Mouse (Mus musculus): ENCODE results near the gene Cherp. TPM values are rescaled to one million over a fixed set of nuclear protein-coding genes. Genes with fewer than 3 reads are reported as not detected.

The Cherp gene
- polyA plus RNA-seq, 1 experiment from 2014 or later: 92.8 TPM

DNA sequence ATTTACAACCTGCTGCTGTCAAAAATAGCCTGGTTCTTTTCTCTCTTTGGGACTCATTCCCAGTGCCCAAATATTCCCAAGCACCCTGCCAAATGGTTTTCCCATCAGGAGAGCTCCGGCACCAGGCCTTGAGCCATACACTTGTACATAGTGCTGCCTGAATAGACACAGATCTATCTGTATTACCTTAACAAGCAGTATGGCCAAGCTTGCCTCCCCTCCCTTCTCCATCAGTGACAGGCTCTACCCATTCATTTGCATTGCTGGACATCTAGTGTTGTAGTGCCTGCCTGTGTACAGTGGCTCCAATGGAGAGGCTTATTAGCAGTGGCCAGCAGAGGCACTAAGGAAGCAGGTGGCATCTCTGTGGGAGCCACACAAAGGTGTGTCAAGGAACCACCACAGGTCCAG lies 25.5 kb upstream of the Cherp start:
- peaks cover 21% of the 10 kb centered on the region for H3K36me3 ChIP-seq (ENCODE audit: control insufficient read depth, insufficient read depth, low read length)
- no peaks in the 10 kb centered on the region for H3K27me3 ChIP-seq (replicated peaks; ENCODE audit: control insufficient read depth, insufficient read depth, low read length)
- no peak overlapping the region for H3K9ac ChIP-seq (ENCODE audit: low read depth, low read length)
- peaks cover 17% of the 10 kb centered on the region for H3K4me1 ChIP-seq (replicated peaks; ENCODE audit: control insufficient read depth, insufficient read depth, low read length)
- no peak overlapping the region for H3K4me3 ChIP-seq (ENCODE audit: low read depth, low read length)
- 96% methylated on average over 1 of the region's 1 CpGs for WGBS
- ATAC-seq (replicated peaks; ENCODE audit: low FRiP score) (no peak), DNase-seq (ENCODE audit: low spot score) (no peak)
- no peak overlapping the region for H3K4me2 ChIP-seq
- no peaks in the 10 kb centered on the region for H3K9me3 ChIP-seq (ENCODE audit: control insufficient read depth, low read length)
- no peak overlapping the region for H3K27ac ChIP-seq (ENCODE audit: low read depth, low read length)

DNA sequence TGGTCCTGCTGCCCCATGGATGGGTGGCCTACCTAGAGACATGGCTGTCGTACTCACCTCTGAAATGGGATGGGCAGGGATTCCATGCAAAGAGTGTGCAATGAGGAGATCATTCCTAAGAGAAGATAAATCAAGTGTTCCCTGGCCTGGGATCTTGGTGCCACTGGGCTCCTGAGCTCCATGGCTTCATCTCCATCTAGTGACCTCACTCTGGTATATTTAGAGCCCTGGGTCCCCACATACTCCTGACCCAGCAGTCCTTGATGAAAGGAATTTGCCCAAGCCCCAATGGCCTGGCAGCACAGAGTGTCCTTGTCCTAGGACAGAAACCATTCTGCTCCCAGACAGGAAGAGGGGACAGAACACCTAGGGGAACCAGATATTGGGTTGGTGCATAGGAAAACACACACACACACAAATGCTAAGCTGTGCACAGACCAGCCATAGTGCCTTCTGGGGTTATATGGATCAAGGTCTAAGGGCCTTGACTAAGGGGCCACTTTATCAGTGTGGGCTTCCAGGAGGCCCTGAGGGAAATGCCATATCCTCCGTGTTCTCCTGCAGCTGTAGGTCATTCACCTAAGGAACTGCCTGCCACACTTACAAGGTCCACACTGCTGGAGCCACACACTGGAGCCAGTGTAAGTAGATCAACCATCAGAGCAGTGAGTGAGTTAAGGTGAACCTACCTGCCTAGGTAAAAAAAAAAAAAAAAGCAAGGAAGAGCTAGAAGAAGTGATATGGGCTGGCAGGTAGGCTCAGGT lies 24.7 kb upstream of the Cherp start:
- no peak for DNase-seq (ENCODE audit: low spot score)
- Histone ChIP-seq H3K27ac (ENCODE audit: low read depth, low read length) (no peak overlapping the region), H3K4me3 (ENCODE audit: low read depth, low read length) (no peak overlapping the region), H3K36me3 (ENCODE audit: control insufficient read depth, insufficient read depth, low read length) (peaks cover 27% of the 10 kb centered on the region), H3K27me3 (replicated peaks; ENCODE audit: control insufficient read depth, insufficient read depth, low read length) (no peaks in the 10 kb centered on the region), H3K9ac (ENCODE audit: low read depth, low read length) (no peak overlapping the region), H3K9me3 (ENCODE audit: control insufficient read depth, low read length) (no peaks in the 10 kb centered on the region), H3K4me1 (replicated peaks; ENCODE audit: control insufficient read depth, insufficient read depth, low read length) (peaks cover 11% of the 10 kb centered on the region), H3K4me2 (no peak overlapping the region)
- ATAC-seq (replicated peaks; ENCODE audit: low FRiP score): no peak
- 81% methylated on average over 2 of the region's 2 CpGs for WGBS

DNA sequence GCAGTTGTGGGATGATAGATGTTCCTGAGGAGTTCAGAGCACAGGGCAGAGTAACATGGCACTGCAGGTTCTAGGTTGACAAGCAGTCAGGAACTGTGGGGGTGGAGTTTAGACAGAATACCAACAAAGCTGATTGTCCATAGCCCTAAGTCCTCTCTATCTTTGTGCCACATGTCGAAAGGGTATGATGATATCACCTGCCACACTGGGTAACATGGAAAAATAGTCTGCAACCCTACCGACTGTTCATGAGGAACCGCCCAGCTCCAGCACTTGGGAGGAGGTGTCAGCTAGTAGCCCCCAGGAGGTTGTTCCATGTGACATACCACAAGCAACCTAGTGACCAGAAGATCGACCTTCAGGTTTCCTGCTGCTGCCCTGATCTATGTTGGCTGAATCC lies 23.5 kb upstream of the Cherp start:
- Histone ChIP-seq H3K4me2 (no peak overlapping the region), H3K4me3 (ENCODE audit: low read depth, low read length) (no peak overlapping the region), H3K9ac (ENCODE audit: low read depth, low read length) (no peak overlapping the region), H3K27me3 (replicated peaks; ENCODE audit: control insufficient read depth, insufficient read depth, low read length) (no peaks in the 10 kb centered on the region), H3K36me3 (ENCODE audit: control insufficient read depth, insufficient read depth, low read length) (peaks cover 27% of the 10 kb centered on the region), H3K27ac (ENCODE audit: low read depth, low read length) (no peak overlapping the region), H3K9me3 (ENCODE audit: control insufficient read depth, low read length) (no peaks in the 10 kb centered on the region), H3K4me1 (replicated peaks; ENCODE audit: control insufficient read depth, insufficient read depth, low read length) (peaks cover 8% of the 10 kb centered on the region)
- 69% methylated on average over 4 of the region's 4 CpGs for WGBS
- ATAC-seq (replicated peaks; ENCODE audit: low FRiP score): no peak
- no peak for DNase-seq (ENCODE audit: low spot score)

DNA sequence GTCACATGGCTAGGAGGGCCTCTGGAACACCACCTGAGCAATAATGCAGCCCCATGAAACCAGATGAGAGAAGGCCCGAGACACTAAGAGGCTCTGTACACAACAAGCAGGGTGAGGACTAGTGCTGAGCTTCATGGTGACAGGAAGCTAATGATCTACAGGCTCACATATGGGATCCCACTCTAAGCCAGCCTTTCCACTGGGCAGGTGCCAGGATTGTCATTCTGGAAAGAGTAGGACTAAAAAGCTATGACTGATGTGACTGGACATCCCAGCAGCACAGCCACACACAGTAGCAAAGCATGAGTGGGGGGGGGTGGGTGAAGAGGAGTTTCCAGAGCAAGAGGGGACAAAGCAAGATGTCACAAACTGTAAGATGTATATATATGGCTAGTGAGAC lies 22.9 kb upstream of the Cherp start:
- Histone ChIP-seq H3K27ac (ENCODE audit: low read depth, low read length) (no peak overlapping the region), H3K9me3 (ENCODE audit: control insufficient read depth, low read length) (no peaks in the 10 kb centered on the region), H3K4me2 (no peak overlapping the region), H3K4me1 (replicated peaks; ENCODE audit: control insufficient read depth, insufficient read depth, low read length) (peaks cover 8% of the 10 kb centered on the region), H3K36me3 (ENCODE audit: control insufficient read depth, insufficient read depth, low read length) (peaks cover 27% of the 10 kb centered on the region), H3K27me3 (replicated peaks; ENCODE audit: control insufficient read depth, insufficient read depth, low read length) (no peaks in the 10 kb centered on the region), H3K9ac (ENCODE audit: low read depth, low read length) (no peak overlapping the region), H3K4me3 (ENCODE audit: low read depth, low read length) (no peak overlapping the region)
- no peak for DNase-seq (ENCODE audit: low spot score)
- WGBS: 72% methylated on average over 1 of the region's 1 CpGs
- no peak for ATAC-seq (replicated peaks; ENCODE audit: low FRiP score)

DNA sequence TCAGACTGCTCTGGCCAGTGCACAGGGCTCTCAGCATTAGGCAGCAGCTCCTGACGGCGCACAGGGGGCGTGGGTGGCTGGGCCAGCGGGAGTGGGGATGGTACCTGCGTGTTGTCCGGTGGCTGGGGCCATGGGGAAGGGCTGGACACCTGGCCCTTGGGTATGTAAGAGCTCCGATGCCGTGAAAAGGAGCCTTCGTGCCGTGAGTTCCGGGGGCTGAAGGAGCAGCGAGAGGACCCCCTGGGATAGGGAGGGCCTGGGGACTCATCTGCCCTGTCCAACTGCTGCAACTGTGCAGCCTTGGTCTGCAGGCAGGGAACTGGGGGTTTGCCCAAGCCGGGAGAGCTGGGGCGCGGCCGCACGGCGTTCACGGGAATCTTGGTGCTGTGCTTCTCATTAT lies 21.2 kb upstream of the Cherp start:
- H3K36me3 ChIP-seq (ENCODE audit: control insufficient read depth, insufficient read depth, low read length): peaks cover 23% of the 10 kb centered on the region
- H3K9ac ChIP-seq (ENCODE audit: low read depth, low read length): no peak overlapping the region
- H3K4me3 ChIP-seq (ENCODE audit: low read depth, low read length): no peak overlapping the region
- ATAC-seq (replicated peaks; ENCODE audit: low FRiP score) (no peak), DNase-seq (ENCODE audit: low spot score) (no peak)
- H3K4me2 ChIP-seq: no peak overlapping the region
- H3K27ac ChIP-seq (ENCODE audit: low read depth, low read length): no peak overlapping the region; the same call in 1 of the 2 replicates
- no peaks in the 10 kb centered on the region for H3K9me3 ChIP-seq (ENCODE audit: control insufficient read depth, low read length)
- WGBS: 90% methylated on average over 19 of the region's 19 CpGs
- H3K27me3 ChIP-seq (replicated peaks; ENCODE audit: control insufficient read depth, insufficient read depth, low read length): no peaks in the 10 kb centered on the region
- H3K4me1 ChIP-seq (replicated peaks; ENCODE audit: control insufficient read depth, insufficient read depth, low read length): peaks cover 12% of the 10 kb centered on the region

DNA sequence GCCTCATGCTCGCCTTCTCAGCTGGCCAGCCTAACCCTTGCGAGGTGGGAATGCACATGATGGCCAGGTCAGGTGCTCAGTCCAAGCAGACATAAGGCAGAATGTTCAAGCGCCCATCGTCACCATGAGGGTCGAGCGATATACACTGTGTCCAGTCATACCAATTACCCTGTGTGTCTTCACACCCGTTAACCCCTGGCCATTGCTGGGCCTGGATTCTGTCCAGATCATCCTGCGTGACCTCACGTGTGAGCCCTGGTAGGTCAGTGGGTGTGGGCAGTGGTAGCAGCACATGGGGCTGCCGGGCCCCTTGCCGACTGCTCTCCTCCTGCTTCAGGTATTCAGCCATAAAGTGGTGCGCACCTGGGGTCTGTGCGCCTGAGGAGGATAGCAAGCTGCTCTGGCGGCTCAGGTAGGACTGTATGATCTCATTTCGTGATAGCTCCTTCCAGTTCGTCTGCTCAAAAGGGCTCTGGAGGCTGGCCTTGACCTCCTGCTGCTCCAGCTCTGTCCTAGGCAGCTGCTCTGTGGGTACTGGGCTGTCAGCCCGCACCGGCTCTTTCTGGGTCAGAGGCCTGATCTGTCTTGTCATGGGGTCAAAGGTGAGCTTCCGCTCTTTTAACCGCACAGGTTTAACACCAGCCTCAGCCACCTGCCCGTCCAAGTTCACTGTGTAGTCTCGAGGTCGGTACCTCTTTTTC lies 20.5 kb upstream of the Cherp start:
- ATAC-seq (replicated peaks; ENCODE audit: low FRiP score) (no peak), DNase-seq (ENCODE audit: low spot score) (no peak)
- peaks cover 23% of the 10 kb centered on the region for H3K36me3 ChIP-seq (ENCODE audit: control insufficient read depth, insufficient read depth, low read length)
- no peak overlapping the region for H3K4me3 ChIP-seq (ENCODE audit: low read depth, low read length)
- no peaks in the 10 kb centered on the region for H3K27me3 ChIP-seq (replicated peaks; ENCODE audit: control insufficient read depth, insufficient read depth, low read length)
- peaks cover 16% of the 10 kb centered on the region for H3K4me1 ChIP-seq (replicated peaks; ENCODE audit: control insufficient read depth, insufficient read depth, low read length)
- no peak overlapping the region for H3K9ac ChIP-seq (ENCODE audit: low read depth, low read length)
- no peak overlapping the region for H3K4me2 ChIP-seq
- 86% methylated on average over 23 of the region's 23 CpGs for WGBS
- no peak overlapping the region for H3K27ac ChIP-seq (ENCODE audit: low read depth, low read length)
- no peaks in the 10 kb centered on the region for H3K9me3 ChIP-seq (ENCODE audit: control insufficient read depth, low read length)

DNA sequence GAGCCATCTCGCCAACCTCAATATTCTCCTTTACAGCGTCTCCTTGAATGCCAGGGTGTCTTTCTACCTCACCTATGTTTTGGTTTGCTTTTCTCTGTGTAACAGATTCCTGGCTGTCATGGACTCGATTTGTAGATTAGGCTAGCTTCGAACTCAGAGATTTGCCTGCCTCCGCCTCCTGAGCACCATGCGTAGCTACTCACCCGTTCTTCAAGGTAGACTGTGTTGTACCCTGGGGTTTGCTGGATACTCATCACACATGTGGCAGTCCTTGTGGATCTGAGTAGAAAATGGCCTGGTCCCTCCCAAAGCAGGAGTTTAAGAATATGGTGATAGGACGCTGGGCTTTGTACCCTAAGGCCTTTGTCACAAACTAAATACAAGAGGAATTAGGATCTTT lies 18.4 kb upstream of the Cherp start:
- Histone ChIP-seq H3K4me2 (peak overlapping the region; percentile 94), H3K27me3 (replicated peaks; ENCODE audit: control insufficient read depth, insufficient read depth, low read length) (no peaks in the 10 kb centered on the region), H3K4me3 (ENCODE audit: low read depth, low read length) (peak overlapping the region; percentile 96), H3K27ac (ENCODE audit: low read depth, low read length) (peak overlapping the region; percentile 75), H3K9me3 (ENCODE audit: control insufficient read depth, low read length) (no peaks in the 10 kb centered on the region), H3K36me3 (ENCODE audit: control insufficient read depth, insufficient read depth, low read length) (peaks cover 29% of the 10 kb centered on the region), H3K4me1 (replicated peaks; ENCODE audit: control insufficient read depth, insufficient read depth, low read length) (peaks cover 18% of the 10 kb centered on the region), H3K9ac (ENCODE audit: low read depth, low read length) (peak overlapping the region; percentile 76)
- ATAC-seq (replicated peaks; ENCODE audit: low FRiP score) (no peak), DNase-seq (ENCODE audit: low spot score) (no peak)
- WGBS: 13% methylated on average over 8 of the region's 8 CpGs

DNA sequence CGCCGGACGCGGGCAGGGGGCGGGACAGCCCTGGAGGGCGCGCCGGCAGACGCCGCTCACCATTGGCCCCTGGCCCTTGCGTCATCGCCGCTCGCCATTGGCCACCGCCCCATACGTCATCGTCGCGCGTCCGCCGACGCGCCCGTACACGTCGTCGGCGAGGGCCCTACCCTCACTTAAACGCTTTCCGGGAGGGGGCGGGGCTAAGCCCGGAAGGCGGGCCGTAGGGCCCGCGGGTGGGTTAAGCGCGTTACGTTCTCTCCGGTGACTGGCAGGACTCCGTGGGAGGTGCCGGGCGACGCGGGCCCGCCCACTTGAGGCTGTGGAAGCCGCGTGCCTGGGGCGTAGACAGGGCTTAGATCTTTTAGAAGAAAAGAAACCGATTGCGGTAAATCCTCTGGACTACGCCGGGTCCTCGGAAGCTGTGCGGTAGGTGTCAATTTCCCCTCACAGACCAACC lies 17.6 kb upstream of the Cherp start:
- ATAC-seq (replicated peaks; ENCODE audit: low FRiP score) (peak; percentile 94), DNase-seq (ENCODE audit: low spot score) (peak; percentile 99)
- Histone ChIP-seq H3K9ac (ENCODE audit: low read depth, low read length) (peak overlapping the region; percentile 92), H3K4me3 (ENCODE audit: low read depth, low read length) (peak overlapping the region; percentile 96), H3K36me3 (ENCODE audit: control insufficient read depth, insufficient read depth, low read length) (peaks cover 33% of the 10 kb centered on the region), H3K27me3 (replicated peaks; ENCODE audit: control insufficient read depth, insufficient read depth, low read length) (no peaks in the 10 kb centered on the region), H3K4me2 (peak overlapping the region; percentile 94), H3K27ac (ENCODE audit: low read depth, low read length) (peak overlapping the region; percentile 83), H3K9me3 (ENCODE audit: control insufficient read depth, low read length) (no peaks in the 10 kb centered on the region), H3K4me1 (replicated peaks; ENCODE audit: control insufficient read depth, insufficient read depth, low read length) (peaks cover 18% of the 10 kb centered on the region)
- WGBS: under 1% methylated on average over 53 of the region's 56 CpGs

Data from liver, embryonic 11.5 days (tissue).